Mouse (Mus musculus): ENCODE data around the gene LTO1. TPM values are rescaled to one million over a fixed set of nuclear protein-coding genes. Genes with fewer than 3 reads are reported as not detected.
"Not testable (repeated sequence)": the region's sequence is repeated elsewhere in the genome, so short reads cannot be mapped to it uniquely, and the experiment has no call there.

LTO1 gene
- total RNA-seq (2015) (13.8 and 14.5 TPM in 2 replicates), total RNA-seq (2017) (49.5 and 53.8 TPM in 2 replicates)

DNA sequence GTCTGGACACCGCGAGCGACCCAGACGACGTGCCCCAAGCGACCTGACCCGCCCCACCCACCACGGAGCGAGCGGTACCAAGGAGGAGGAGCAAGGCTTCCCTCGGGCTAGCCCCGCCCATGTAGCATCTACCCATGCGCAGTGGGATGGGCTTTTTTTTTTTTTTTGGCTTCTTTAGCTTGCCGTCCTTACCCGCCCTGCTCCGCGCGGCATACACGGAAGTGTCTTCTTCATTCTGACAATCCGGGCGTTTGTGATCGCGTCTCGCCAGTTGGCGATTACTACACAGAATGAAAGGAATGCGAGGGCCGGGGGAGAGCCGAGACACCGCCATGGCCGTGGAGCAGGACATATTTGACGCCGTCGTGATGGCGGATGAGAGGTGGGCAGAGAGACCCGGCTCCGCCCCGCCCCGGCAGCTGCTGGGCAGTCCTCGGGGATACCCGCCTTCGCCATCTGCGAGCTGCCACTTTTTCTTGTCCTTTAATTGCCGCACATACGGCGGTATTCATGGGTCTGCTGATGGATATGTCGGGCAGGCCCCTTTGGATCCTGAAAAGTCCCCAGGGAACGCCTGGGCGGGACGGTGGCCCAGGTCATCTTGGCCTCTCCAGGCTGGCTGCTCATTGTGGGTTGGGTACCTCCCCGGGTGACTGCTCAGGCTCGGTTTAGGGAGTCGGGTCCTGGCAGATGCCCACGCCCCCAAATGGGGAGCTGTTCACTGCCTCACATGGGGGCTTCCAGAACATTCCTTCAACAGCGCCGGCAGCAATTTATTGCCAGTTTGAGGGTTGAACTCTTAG lies at the start of gene LTO1:
Gene LTO1 (plus strand): TSS at position 153 of the 803 bp plus-strand sequence.
- ATAC-seq (ENCODE audit: poor library complexity, severe bottlenecking) = peak; percentile 89

DNA sequence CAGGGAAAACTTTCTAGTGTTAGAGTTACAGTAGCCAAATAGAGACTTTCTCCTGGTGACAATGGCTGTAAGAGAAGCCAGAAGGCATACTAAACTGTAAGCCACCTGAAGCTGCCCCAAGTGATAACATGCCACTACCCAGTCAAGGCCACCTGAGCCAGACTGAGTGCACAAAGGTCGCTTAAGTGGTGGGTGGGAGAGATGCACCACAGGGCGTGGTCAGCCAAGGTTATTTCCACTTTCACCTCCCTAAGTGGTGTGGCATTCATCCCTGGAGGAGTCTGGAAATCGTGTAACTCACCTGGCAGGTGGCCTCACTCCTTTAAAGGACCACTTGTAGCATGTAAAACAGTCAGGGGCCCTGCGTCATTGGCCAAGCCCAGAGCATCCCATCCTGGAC lies 47.7 kb upstream of the LTO1 start:
- no peak for ATAC-seq (ENCODE audit: poor library complexity, severe bottlenecking)

DNA sequence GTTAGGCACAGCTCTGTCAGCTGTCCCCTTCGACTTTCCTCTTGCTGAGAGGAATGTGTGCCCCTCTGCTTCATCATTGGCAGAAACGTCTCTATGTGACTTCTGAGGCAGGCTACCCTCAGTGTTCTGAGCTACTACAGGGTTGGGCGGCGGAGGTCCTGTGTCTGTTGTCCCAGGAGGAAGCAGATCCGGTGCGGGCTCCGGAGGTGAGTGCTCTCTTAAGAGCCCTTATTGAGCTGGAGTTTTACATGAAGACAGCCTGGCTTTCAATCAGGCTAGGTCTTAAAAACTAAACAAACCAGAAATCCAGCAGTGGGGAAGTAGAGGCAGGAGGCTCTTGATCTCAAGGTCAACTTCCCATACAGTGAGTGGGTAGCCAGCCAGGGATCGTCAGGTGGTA lies 47.3 kb upstream of the LTO1 start:
- no peak for ATAC-seq (ENCODE audit: poor library complexity, severe bottlenecking)

DNA sequence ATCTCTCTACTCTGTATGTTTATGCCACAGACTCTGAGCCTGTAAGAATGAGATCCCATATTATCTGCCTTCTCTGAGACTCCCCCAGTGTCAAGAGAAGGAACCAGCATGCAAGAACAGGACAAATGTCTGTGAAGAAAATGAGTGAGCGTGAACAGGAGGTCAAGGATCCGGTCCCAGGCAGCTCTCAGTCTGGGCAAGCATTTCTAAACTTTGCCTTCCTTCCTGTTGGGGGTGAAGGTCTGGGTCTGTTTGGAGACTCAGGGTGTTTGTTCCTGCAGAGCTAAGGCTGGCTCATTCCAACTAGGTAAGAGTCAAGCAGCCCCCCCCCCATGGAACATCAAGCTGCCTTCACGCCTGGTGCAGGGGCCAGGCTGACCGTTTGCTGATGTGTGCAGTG lies 42.5 kb upstream of the LTO1 start:
- ATAC-seq (ENCODE audit: poor library complexity, severe bottlenecking) = peak; percentile 15; the same call in 1 of the 2 replicates

DNA sequence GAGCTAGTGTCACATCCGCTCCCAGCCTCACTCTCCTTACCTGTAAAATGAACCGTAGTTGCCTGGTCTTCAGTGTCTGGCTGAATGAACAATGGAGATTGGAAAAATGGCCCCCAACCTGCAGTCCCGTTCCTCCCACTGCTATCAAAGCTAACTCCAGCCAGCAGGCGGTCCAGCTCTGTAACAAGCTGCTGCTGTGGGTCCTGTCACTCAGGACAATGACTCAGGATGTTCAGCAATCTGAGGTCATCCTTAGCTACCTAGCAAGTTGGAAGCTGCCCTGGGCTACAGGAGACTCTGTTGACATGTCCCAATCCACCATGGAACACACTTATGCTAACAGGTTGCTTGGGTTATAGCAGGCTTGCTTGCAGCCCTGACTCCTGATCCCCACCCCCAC lies 41.7 kb upstream of the LTO1 start:
- no peak for ATAC-seq (ENCODE audit: poor library complexity, severe bottlenecking)

DNA sequence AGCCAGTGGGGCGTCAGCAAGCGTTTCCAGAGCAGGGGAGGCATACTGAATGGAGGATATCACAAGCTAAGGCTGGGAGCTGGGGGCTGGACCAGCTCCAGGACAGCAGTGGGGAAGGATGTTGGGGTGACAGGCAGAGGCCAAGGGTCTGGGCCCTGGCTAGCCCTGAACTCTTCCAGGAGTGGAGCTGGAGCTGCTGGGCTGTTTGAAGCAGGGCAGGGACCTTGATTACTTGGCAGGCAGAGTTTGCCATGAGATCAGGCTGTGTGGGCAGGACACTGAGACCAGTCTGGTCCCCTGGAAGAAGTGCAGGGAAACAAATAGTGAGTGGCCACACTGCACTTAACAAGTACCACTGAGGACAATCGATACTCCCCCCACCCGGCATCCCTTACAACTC lies 40.7 kb upstream of the LTO1 start:
- no peak for ATAC-seq (ENCODE audit: poor library complexity, severe bottlenecking)

DNA sequence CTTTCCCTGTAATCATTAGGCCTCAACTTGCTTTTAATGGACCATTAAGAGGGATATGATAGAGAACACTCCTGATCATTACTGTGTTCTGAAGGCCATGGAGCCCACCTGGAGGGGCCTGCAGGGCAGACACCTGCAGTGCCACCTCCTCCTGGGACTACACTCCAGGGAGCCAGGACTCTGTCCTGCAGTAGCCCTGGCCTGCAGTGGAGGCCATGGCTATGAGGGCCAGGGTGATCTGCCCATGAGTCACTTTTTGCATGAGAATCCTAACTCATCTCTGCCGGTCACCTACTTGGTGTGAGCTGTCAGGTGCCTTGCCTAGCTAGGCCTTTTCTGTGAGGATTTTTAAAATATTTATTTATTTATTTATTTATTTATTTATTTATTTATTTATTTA lies 36.5 kb upstream of the LTO1 start:
- no peak for ATAC-seq (ENCODE audit: poor library complexity, severe bottlenecking)

DNA sequence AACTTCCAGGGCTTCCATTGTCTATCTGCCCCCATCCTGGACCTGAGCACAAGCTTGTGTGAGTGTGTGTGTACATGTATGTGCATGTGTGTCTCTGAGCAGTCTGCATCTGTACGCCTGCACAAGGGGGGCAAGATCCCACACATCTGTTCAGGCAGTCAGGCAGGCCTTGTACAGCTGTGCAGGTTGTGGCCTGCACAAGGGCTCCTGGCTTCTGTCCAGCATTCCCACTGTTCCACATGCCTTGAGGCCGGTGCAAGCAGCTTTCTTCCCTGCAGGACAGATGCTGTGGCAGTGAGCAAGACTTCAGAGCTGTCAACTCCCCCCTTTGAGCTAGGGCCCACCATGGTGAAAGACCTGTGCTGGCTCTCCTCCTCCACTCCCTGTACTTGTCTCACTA lies 31.8 kb upstream of the LTO1 start:
- ATAC-seq (ENCODE audit: poor library complexity, severe bottlenecking) = no peak

DNA sequence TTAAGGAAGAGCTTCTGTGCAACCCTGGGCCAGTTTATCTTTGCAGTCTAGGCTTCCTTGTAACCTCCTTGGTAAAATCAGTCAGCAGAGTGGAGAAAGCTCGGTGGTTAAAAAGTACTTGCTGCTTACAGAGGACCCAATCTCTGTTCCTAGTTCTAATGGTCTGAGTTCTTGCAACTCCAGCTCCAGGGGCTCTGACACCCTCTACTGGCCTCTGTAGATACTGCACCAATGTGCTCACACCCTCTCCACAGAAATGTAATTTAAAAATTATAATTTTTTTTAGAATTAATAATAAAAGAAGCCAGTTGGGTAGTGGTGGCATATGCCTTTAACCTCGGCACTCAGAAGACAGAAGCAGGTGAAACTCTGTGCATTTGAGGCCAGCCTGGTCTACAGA lies 27.2 kb upstream of the LTO1 start:
- no peak for ATAC-seq (ENCODE audit: poor library complexity, severe bottlenecking)

DNA sequence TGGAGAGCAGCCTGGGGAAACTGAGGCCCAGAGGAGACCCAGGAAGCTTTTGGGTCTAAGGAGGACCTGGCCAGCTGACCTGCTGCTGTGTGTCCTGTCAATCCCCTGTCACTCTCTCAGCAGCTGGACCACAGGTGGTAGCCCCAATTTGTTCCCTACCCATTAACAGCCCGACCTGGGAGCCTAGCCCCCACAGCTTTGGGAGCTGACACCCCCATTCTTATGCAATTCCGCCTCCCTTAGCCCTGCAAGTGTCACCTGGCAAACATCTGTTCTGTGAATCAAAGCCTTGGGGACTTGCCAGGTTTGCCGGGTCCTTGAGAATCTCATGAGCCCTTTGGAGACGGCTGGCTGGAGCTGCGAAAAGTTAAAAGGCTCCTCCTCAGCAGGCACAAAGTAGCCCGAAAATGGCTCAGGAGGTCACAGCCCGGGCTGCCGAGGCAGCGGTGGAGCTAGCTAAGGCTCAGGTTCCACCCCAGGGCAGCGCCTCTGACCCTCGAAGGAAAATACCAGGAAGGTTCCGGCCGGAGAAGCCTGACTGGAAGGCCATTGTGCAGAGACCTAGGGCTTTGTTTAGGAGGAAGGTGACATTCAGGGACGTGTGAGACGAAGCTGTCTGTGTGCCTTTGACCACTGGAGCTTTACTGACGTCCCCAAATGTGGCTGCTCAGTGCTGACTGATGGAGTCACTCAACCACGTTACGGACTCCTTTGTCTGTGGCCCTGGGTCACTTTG lies 26.2 kb upstream of the LTO1 start:
- no peak for ATAC-seq (ENCODE audit: poor library complexity, severe bottlenecking)

DNA sequence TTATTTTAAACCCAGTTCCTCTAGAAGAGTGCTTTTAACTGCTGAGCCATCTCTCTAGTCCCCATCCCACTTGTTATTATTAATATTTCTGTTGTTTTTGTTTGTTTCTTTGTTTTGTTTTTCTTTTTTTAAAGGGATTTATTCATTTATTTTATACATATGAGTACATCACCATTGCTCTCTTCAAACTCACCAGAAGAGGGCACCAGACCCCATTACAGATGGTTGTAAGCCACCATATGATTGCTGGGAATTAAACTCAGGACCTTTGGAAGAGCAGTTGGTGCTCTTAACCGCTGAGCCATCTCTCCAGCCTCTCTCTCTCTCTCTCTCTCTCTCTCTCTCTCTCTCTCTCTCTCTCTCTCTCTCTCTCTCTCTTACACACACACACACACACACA lies 24.2 kb upstream of the LTO1 start:
- not testable (repeated sequence) for ATAC-seq (ENCODE audit: poor library complexity, severe bottlenecking)

DNA sequence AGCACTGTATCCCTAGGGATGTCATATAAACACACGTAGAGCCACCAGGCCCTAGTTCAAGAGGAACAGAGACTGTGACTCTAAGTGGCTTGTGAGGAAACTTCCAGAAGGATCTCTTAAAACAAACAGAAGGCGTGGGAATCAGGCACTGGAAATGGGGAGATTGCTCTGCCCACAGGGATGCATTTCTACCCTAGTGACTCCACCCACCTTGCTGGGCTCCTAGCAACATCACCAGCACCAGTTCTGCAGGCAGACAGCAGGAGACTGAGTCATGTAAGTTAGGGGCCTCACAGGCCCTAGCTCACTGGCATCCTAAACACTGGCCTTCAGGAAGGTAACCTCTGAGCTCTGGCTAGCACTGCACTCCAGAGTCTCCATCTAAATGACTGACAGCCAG lies 23.0 kb upstream of the LTO1 start:
- ATAC-seq (ENCODE audit: poor library complexity, severe bottlenecking) = no peak

DNA sequence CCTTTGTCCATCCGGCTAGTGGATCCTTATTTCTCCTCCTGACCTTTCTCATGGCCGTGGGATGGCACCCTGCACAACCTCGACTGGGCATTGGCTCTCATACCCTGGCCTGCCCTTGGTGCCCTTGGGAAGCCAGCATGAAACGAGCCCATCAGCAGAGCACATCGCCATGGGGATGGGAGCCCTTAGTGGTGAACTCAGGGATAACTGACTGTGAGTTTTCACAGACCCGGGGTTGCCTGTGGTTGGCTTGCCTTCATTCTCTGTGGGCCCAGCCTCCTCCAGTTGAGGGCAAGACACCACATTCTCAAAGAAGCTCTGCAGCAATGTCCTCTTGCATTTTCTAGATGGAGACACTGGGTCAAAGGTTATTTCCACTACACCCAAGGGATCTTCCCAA lies 22.6 kb upstream of the LTO1 start:
- ATAC-seq (ENCODE audit: poor library complexity, severe bottlenecking) = no peak

DNA sequence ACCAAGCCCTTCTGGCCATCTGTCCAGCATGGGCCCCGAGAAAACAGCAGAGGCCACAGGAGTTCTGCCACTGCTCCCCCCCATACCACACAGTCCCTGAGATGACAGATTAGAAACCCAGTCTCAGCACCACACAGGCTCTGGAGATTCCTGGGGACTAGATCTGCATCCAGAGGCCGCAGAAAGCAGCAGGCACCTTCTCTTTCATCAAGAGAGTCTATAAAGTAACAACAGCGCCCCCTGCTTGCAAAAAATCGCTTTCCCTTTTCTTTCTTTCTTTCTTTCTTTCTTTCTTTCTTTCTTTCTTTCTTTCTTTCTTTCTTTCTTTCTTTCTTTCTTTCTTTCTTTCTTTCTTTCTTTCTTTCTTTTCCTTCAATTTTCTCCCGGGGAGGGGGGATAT lies 20.7 kb upstream of the LTO1 start:
- no peak for ATAC-seq (ENCODE audit: poor library complexity, severe bottlenecking)

DNA sequence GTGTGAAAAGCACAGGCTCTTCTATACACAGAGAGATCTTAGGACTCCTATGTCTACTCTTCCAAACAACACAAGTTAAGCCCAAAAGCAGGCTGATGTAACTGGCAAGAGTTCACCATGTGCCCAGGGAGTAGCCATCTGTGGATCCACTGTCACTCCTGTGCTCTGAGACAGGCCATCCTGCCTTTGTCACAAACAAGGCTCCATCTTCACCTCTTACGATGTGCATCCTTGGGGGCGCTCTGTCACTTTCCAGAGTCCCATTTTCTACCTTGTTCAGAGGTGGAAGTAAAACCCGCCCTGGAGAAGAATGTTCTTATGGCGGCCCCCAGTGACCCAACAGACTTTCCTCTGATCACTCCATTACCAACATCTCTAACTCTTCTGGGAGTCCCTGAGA lies 20.2 kb upstream of the LTO1 start:
- ATAC-seq (ENCODE audit: poor library complexity, severe bottlenecking) = no peak

DNA sequence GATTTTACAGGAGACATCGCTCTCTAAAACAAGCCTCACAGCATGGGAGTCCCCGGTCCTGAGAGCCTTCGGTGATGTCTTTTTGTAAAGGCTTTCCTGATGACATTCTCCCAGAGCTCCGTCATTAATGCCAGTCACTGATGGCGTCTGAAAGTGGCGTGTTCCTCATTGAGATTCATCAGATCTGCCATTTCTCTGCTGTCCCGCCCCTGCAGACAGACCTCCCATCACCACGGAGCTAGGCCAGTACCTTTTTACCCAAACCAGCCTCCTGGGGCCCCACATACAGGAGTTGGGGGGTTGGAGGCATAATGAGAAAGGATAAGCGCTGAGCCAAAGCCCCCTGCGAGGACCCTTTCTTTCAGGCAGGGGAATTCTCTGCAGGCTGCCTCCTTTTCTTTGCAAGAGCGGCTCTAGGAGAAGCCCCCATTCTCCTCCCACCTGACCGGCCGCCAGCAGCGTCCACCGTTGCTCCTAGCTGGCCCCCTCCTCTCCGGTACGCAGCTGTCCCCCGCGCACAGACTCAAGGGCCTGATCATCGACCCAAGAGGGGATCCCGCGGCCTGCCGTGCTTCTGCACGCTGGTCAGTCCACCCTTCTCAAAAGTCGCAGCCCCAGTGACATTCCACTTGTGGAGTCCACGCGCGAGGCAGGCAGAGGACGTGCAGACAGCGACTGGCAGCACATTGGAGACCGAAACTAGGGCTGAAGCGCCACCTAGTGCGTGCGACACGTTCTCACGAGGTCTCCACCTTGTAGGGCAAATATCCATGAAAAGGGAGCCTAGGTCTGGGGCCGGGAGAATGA lies 19.4 kb upstream of the LTO1 start:
- ATAC-seq (ENCODE audit: poor library complexity, severe bottlenecking) = peak; percentile 80

DNA sequence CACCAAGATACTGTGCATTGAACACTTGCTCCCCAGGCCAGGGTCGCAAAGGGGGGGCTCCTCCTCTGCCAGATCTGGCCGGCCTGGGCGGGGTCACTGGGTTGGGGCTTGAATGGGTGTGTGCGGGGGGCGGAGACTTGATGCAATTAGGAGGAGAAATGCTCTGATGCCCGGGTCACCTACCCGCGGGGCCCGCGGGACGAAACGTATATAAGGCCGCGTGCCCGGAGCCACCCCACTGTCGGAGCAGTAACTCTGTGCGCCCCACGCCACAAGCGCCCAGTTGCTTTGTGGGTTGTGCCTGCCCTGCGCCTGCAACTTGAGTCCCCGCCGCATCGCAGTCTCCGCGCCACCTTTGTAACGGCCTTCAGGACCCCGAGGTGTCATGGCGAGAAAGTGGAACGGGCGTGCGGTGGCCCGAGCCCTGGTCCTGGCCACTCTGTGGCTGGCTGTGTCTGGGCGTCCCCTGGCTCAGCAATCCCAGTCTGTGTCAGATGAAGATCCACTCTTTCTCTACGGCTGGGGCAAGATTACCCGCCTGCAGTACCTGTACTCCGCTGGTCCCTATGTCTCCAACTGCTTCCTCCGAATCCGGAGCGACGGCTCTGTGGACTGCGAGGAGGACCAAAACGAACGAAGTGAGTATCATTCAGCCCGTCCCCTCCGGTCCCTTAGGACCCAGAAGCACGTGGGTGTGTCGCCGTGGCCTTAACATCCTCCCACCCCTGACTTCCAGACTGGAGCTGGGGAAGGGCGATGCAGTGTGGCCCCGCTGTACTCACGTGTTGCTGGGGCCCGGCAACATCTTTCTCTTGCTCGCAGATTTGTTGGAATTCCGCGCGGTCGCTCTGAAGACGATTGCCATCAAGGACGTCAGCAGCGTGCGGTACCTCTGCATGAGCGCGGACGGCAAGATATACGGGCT lies 18.3 kb upstream of the LTO1 start, which contains the start of gene Fgf15:
Gene Fgf15 (plus strand): TSS at position 238 of the 925 bp plus-strand sequence.
- 0 out of 2 replicates have a peak, but pooled peaks have one; percentile 15 for ATAC-seq (ENCODE audit: poor library complexity, severe bottlenecking)

DNA sequence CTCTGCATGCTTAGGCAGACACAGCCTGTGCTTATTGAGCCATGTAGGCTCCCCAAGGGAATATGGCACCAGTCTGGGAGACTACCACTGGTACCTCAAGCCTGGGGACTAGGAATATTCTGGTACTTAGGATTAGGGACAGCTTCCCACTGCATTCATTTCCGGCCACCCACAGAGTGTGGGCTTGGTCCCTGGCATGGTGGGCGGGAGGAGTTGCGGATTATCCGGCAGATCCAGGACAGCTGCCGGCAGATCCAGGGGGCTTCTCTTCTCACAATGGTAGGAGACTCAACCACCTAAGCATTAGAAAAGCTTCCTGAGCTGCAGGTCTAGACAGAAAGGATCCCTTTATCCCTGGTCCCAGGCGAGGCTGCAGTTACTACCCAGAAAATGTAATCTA lies 16.4 kb upstream of the LTO1 start:
- ATAC-seq (ENCODE audit: poor library complexity, severe bottlenecking) = no peak

DNA sequence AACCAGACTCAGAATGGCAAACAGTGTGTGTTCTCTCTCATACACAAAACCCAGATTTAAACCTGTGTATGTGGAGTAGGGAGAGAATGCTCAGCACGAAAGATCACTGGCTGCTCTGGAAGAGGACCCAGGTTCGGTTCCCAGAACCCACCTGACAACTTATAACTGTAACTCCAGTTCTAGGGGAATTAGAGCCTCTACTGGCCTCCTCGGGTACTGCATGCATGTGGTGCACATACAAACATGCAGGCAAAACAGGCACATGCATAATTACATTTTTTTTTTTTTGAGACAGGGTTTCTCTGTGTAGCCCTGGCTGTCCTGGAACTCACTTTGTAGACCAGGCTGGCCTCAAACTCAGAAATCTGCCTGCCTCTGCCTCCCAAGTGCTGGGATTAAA lies 9.4 kb upstream of the LTO1 start:
- not testable (repeated sequence) for ATAC-seq (ENCODE audit: poor library complexity, severe bottlenecking)

DNA sequence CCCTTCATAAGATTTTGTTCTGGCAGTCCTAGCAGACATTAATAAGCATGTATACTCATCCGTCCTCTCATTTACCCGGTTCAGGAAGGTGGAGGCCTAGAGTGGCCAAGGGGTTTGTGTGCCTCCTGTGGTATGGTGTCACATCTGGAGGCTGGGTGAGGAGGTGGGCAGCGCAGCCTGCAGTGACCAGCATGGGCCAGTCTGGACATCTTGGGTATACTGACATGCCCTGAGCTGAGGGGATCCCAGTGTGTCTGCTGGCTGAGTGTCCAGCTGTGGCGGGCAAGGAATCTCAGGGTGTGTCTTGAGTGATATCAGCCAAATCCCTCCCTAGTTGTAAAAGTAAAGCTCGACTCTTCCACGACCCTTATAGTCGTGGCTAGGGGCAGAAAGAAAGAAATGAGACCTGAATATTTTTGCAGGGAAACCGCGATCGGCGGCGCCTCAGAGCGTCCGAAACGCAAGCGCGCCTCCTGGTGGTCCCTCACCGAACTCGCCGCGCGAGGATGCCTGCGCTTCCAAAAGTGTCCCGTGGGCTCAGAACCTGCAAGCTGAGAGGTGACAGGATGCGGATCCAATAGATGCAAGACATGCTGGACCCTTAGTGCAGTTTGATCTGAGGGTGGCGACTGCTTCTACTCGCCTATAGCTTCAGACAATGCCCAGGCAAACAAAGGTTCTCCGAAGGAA lies 8.0 kb upstream of the LTO1 start:
- ATAC-seq (ENCODE audit: poor library complexity, severe bottlenecking) = peak; percentile 92

All from megakaryocyte, adult 5-6 weeks (primary cell).